Mouse (Mus musculus) cortical plate, adult 2 months (tissue): Measurements from ENCODE around the gene Slc44a5. TPM values are rescaled to one million over a fixed set of nuclear protein-coding genes. Genes with fewer than 3 reads are reported as not detected.

Source experiments
- H3K27ac ChIP-seq: fragments of 200-500 bp; 2 replicates; pipeline ENCODE4 v1.5.1; 2012; ENCODE audit warnings: low read length, control low read depth, inconsistent platforms; ENCODE audit not compliant: insufficient read depth
- H3K4me1 ChIP-seq: fragments of 200-500 bp; 2 replicates; pipeline ENCODE4 v1.6.1; 2011; ENCODE audit warnings: low read length; ENCODE audit not compliant: control insufficient read depth, insufficient read depth
- H3K4me3 ChIP-seq: fragments of 200-500 bp; 2 replicates; pipeline ENCODE4 v1.5.1; 2011; ENCODE audit warnings: mild to moderate bottlenecking, low read length, control low read depth; ENCODE audit not compliant: insufficient read depth
- CTCF ChIP-seq: fragments of 200-500 bp; IDR thresholded peaks from 2 replicates; pipeline ENCODE4 v1.5.1; 2011; ENCODE audit warnings: mild to moderate bottlenecking, control low read depth, low read length; ENCODE audit not compliant: insufficient read depth; ENCODE audit errors: extremely low read depth
- POLR2A ChIP-seq: fragments of 200-500 bp; IDR thresholded peaks from 2 replicates; pipeline ENCODE4 v1.6.1; 2011; ENCODE audit warnings: mild to moderate bottlenecking, low read length, control low read depth; ENCODE audit not compliant: insufficient read depth; ENCODE audit errors: extremely low read depth
- polyA plus RNA-seq: library from polyadenylated mRNA; depleted of rRNA; stranded (reverse); fragments of >200 nt; gene quantifications from 2 replicates; pipeline ENCODE4 v1.2.3, GENCODE M21; 2012

The Slc44a5 gene
- polyA plus RNA-seq, 1 experiment = 4.8 TPM

DNA sequence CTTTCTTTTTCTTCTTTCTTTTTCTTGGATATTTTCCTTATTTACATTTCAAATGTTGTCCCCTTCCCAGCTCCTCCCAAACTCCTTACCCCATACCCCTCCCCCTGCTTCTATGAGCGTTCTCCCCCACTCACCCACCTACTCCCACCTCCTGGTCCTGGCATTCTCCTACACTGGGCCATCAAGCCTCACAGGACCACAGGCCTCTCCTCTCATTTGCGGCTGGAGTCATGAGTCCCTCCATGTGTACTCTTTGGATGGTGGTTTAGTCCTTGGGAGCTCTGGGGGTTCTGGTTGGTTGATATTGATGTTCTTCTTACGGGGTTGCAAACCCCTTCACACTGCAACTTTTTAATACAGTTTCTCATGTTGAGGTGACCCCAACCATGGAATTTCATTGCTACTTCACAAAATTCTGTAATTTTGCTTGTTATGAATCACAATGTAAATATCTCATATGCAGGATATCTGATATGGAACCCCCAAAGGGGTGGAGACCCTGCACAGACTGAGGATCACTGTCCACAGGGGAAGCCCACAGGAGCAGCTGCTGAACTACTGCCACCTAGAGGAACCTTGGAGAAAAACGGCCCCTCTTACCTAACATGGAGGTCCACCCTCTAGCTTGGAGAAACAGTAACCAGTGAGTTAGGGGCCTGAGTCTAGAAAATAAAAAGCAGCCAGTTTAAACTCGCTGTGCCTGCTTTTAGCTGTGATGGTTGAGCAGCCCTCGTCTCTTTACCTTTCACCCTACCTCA lies 11.4 kb upstream of the Slc44a5 start:
- no peaks in the 10 kb centered on the region for H3K4me1 ChIP-seq
- TF ChIP-seq POLR2A (no peak), CTCF (peak; percentile 46)
- H3K4me3 ChIP-seq = no peak overlapping the region
- H3K27ac ChIP-seq = no peak overlapping the region

DNA sequence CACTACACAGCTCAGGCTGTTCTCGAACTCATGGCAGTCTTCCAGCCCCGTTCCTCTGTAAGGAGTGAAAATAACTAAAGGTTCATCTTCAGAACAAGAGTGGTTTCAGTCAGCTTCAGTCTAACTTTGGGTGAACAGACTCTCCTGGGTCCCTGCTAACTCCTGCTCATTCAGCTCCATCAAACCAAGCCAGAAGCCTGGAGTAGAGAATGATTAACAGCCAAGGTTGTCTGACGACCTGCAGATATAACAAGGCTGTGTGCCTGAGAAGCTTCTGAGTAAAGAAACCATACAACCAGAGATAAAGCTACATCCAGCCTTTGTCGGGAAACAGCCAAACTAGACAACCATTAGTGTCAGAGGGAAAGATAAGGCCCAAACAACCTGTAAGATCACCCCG lies 5.8 kb upstream of the Slc44a5 start:
- H3K4me3 ChIP-seq = no peak overlapping the region
- H3K27ac ChIP-seq = no peak overlapping the region
- TF ChIP-seq CTCF = no peak
- no peak for TF ChIP-seq POLR2A
- no peaks in the 10 kb centered on the region for H3K4me1 ChIP-seq

DNA sequence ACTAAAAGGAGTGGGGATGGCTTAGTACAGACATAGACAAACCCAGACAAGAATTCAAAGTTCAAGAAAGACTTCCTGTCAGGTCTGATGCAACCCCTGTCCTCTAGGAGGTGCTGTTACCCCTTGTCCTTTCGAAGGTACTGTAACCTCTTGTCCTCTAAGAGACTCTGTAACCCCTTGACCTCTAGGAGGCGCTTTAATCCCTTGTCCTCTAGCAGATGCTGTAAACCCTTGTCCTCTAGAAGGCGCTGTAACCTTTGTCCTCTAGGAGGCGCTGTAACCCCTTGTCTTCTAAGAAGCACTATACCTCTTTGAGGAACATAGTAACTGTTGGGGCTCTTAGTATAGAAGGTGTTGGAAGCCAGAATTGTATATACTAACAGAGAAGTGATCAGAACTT lies 4.7 kb upstream of the Slc44a5 start:
- no peak for TF ChIP-seq POLR2A
- TF ChIP-seq CTCF = peak; percentile 54
- H3K4me1 ChIP-seq = no peaks in the 10 kb centered on the region
- no peak overlapping the region for H3K27ac ChIP-seq
- no peak overlapping the region for H3K4me3 ChIP-seq

DNA sequence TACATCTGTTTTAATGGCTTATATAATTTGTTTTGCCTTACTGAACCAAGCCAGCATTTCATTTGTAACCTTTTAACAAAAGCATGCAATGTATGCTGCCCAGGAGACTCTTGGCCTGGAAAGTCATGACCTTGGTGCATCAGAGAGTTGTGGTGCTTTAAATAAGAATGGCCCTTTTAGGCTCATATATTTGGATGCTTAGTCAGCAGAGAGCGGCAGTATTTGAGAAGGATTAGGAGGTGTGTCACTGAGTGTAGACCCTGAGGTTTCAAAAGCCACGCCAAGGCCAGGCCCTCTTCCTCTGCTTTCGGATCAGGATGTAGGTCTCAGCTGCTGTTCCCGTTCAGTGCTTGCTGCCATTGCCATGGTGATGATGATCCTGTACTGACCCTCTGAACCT lies 3.8 kb upstream of the Slc44a5 start:
- H3K4me1 ChIP-seq = no peaks in the 10 kb centered on the region
- H3K27ac ChIP-seq = no peak overlapping the region
- TF ChIP-seq CTCF = no peak
- no peak for TF ChIP-seq POLR2A
- H3K4me3 ChIP-seq = no peak overlapping the region

DNA sequence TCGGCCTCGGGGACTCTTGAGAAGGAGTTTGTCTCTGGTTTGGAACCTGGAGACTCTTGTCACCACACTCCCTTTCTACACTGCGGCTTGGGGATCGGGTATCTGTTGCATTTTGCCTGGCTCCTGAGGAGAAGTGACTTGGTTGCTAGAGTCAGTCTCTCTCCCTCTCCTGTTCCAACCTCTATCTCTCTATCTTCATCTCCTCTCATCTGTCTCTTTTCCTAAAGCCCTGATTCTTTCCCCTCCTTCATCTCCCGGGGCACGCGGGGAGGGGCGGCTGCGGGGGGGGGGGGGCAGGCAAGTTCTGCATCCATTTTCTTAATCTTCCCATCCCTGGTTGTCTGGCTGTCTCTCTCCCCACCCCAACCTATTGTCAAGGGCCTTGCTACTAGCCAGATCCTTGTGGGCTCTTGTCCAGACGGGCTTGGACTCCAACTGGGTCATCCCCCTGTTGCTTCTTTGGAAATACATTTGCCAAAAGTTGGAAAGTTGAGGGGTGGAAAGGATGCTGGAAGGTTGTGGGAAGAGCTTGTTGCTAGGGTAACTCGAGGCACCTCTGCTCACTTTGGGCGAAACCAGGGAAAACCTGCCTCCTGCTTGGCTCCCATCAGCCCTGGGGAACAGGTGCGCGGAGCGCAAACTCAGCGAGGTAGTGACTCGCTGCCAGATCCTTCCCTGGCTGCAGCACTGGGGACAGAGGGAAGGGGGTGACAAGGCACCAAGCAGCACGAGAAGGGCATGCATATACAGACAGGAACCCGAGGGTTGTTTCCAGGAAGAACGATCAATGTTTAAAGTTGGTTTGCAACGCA lies 919 bp downstream of the Slc44a5 start:
- Histone ChIP-seq H3K4me1 (peaks cover 3% of the 10 kb centered on the region; the same call in 1 of the 2 replicates), H3K4me3 (peak overlapping the region; percentile 93), H3K27ac (no peak overlapping the region)
- TF ChIP-seq CTCF = no peak
- TF ChIP-seq POLR2A = no peak

- no peak for TF ChIP-seq CTCF
- no peak for TF ChIP-seq POLR2A
- H3K4me3 ChIP-seq = peak overlapping the region; percentile 17
- peaks cover 3% of the 10 kb centered on the region; the same call in 1 of the 2 replicates for H3K4me1 ChIP-seq
- no peak overlapping the region for H3K27ac ChIP-seq
Observed at GRCm38 (mm10) chr3:153975060-153975459, 1.8 kb downstream of the Slc44a5 start.

- Histone ChIP-seq H3K27ac (no peak overlapping the region), H3K4me3 (no peak overlapping the region), H3K4me1 (peaks cover 3% of the 10 kb centered on the region; the same call in 1 of the 2 replicates)
- TF ChIP-seq POLR2A = no peak
- no peak for TF ChIP-seq CTCF
Observed at GRCm38 (mm10) chr3:153975791-153976190, 2.6 kb downstream of the Slc44a5 start.

DNA sequence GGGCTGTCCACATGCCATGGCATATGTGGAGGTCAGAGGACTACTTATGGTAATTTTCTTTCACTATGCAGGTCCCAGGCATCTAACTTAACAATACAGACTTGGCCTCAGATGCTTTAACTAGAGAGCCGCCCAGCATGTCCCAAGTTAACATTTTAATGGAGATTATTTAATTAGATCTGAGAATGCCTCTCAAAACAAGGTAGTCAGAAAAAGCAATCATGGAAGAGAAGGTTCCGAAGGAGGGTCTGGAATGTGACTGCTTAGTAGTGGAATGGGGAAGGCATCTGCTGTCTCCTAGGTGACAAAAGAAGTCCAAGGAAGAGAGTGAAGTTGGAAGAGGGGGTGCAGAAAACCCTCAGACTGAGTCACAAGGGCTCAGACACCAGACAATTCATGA lies 7.4 kb downstream of the Slc44a5 start:
- no peaks in the 10 kb centered on the region for H3K4me1 ChIP-seq
- TF ChIP-seq CTCF (no peak), POLR2A (no peak)
- H3K27ac ChIP-seq = no peak overlapping the region
- H3K4me3 ChIP-seq = no peak overlapping the region

- no peak overlapping the region for H3K4me3 ChIP-seq
Observed at GRCm38 (mm10) chr3:153984428-153985340, 11.4 kb downstream of the Slc44a5 start.

More at GRCm38 (mm10) chr3:153984428-153985340, 11.4 kb downstream of the Slc44a5 start:
- TF ChIP-seq CTCF (peak; percentile 66), POLR2A (no peak)
- Histone ChIP-seq H3K4me1 (no peaks in the 10 kb centered on the region), H3K27ac (no peak overlapping the region)
